Mouse (Mus musculus) spleen, adult 10 weeks (tissue): ENCODE results near the gene Gan. TPM values are rescaled to one million over a fixed set of nuclear protein-coding genes. Genes with fewer than 3 reads are reported as not detected.

Experiments used
- polyA plus RNA-seq: library from polyadenylated mRNA; stranded (reverse); fragments of 350-450 nt; fragmentation: Illumina TruSeq; extraction: RNeasy Lipid Tissue Mini Kit (QIAGEN cat#74804); gene quantifications from one replicate; pipeline ENCODE4 v1.2.3, GENCODE M21; 2015; ENCODE audit warnings: low replicate concordance; ENCODE audit not compliant: insufficient read depth

The Gan gene
- 7.5 TPM for polyA plus RNA-seq

DNA sequence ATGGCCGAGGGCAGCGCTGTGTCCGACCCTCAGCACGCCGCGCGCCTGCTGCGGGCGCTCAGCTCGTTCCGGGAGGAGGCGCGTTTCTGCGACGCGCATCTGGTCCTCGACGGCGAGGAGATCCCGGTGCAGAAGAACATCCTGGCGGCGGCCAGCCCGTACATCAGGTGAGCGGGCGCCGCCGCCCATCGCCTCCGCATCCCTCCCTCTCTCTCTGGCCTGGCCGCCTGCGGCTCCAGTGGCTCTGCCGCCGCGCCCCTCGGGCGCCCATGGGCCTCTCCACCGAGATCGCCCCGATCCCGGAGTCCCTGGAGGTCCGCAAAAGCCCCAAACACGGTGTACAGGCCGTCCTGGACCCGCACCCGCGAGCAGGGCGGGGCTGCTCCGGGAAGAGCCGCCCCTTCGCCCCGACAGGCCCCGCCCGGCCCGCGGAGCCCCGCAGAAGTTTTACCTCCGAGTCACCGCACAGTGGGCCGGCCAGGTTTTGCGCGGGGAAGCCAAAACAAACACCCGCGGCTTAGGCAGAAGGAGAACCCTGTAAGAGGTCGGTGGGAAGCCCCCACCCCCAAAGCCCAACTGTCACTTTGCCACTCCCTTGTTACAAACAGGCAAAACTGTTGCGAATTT, at the start of gene Gan:
Gan (plus strand) TSS at position 1 of the 627 bp plus-strand sequence.

DNA sequence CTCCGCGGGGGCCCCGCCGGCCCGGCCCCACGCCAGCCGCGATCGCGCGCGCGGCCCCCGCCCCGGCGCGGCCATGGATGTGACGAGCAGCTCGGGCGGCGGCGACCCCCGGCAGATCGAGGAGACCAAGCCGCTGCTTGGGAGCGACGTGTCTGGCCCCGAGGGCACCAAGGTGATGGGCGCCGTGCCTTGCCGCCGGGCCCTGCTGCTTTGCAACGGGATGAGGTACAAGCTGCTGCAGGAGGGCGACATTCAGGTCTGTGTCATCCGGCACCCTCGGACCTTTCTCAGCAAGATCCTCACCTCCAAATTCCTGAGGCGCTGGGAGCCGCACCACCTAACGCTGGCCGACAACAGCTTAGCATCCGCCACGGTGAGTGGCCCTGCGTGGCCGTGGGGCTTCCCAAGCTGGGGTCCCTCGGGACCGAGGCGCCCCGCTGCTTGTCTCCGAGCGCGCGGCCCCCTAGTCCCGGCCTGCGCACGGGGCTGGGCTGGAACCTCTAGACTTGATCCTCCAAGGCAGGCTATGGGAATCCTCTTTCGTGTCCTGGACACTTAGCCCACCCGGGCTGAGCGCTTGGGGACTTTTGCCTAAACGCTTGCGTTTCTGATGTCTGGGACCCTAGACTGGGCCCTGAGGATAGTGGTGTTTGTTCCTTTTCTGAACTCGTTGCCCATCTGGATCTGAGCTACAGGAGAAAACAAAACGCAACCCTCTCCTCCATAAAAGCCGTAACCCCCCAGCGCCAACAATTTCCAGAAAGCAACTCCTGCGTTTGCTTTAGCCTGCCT, 99.3 kb downstream of the Gan start, which contains the start of gene Cmip:
Cmip (plus strand) TSS at position 36 of the 792 bp plus-strand sequence.

Other genes with a start within 250 kb of the Gan start
- gene Cmc2, start 236.7 kb upstream of the Gan start, polyA plus RNA-seq = 6.6 TPM
- 9.6 TPM for gene Cenpn, start 236.4 kb upstream of the Gan start, polyA plus RNA-seq
- gene Atmin, start 214.7 kb upstream of the Gan start, polyA plus RNA-seq = 17.7 TPM
- 0.15 TPM for gene 1700030J22Rik, start 179.2 kb upstream of the Gan start, polyA plus RNA-seq
- gene Gcsh, start 164.6 kb upstream of the Gan start, polyA plus RNA-seq = 23.3 TPM
- not detected for gene Pkd1l2, start 75.7 kb upstream of the Gan start, polyA plus RNA-seq
- 0.12 TPM for gene Bco1, start 62.3 kb upstream of the Gan start, polyA plus RNA-seq
- gene Cmip, start 98.9 kb downstream of the Gan start, polyA plus RNA-seq = 18.6 TPM